Mouse (Mus musculus) left cerebral cortex, postnatal 36 days (tissue): ENCODE data around the gene Rab13. TPM values are rescaled to one million over a fixed set of nuclear protein-coding genes. Genes with fewer than 3 reads are reported as not detected.
"Not testable (repeated sequence)": the region's sequence is repeated elsewhere in the genome, so short reads cannot be mapped to it uniquely, and the experiment has no call there.

Experiments
- DNase-seq, 2 experiments: peaks; one replicate each; pipeline ENCODE4 v3.0.0; 2021 to 2022; ENCODE audit warnings: low spot score in 2 of 2, mixed read lengths in 1 of 2
- intact Hi-C: fragments of 180-260 bp; cut with DNase I; formaldehyde crosslinking; loops from one replicate; pipeline ENCODE4 v1.15.1; 2025
- total RNA-seq, 2 experiments: library from RNA; stranded (reverse); gene quantifications; 2 replicates each; pipeline ENCODE4 v1.2.3; 2021

The Rab13 gene
- total RNA-seq, 2 experiments from 2014 or later = 5.7 to 6.5 TPM

DNA sequence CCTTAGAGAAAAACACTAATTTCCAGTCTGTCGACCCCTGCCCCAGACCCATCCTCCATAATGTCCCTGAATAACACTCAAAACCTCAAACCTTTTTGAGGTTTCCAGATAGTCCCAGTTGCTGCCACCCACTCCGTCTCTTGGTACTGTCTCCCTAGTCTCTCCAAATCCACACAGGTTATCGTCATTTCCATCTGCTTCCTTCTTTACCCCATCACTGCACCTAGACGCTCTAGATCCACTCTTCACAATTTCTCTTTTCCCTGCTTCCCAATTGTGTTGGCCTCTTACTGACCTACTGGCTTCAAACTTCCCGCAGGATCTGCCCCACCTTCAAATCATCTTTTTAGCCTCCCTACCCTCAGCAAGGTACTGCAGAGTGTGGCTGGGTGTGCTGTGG, 7.6 kb downstream of the Rab13 start:
- intact Hi-C loops = loop anchor here (5.0 kb wide), 1 partner anchor 151 kb away; no protein-coding TSS in a partner anchor

DNA sequence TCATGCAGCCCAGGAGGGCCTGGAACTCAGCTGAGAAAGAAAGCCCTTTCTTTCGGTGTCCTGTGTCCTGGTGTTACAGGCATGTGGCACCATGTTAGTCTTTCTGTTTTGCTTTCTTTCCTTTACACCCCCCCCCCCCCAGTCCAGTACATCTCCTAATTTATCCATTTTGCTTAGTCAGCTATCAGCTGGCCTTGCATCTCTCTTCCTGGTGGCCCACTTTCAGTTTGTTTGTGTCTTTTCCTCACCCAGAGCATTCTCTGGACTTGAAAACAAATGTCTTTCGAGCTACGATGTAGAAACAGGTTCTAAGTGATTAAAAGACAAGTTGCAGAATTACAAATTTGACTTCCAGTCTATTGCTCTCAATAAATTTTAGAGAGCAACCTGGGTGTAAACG, 9.0 kb downstream of the Rab13 start:
- intact Hi-C loops = loop anchor here (5.0 kb wide), 1 partner anchor 150 kb away; no protein-coding TSS in a partner anchor

More for the DNA sequence above, 7.6 kb downstream of the Rab13 start:
- DNase-seq = no peak

GRCm38 (mm10) chr3:90222941-90223340, 9.4 kb downstream of the Rab13 start:
- intact Hi-C loops = loop anchor here (5.0 kb wide), 1 partner anchor 149 kb away; no protein-coding TSS in a partner anchor
- no peak for DNase-seq

More for the DNA sequence above, 9.0 kb downstream of the Rab13 start:
- DNase-seq = no peak

GRCm38 (mm10) chr3:90224331-90224730, 10.8 kb downstream of the Rab13 start:
- intact Hi-C loops = loop anchor here (5.0 kb wide), 1 partner anchor 148 kb away; no protein-coding TSS in a partner anchor

GRCm38 (mm10) chr3:90231075-90231474, 17.6 kb downstream of the Rab13 start:
- DNase-seq = no peak
- intact Hi-C loops = no loop called here

More at GRCm38 (mm10) chr3:90224331-90224730, 10.8 kb downstream of the Rab13 start:
- no peak for DNase-seq

DNA sequence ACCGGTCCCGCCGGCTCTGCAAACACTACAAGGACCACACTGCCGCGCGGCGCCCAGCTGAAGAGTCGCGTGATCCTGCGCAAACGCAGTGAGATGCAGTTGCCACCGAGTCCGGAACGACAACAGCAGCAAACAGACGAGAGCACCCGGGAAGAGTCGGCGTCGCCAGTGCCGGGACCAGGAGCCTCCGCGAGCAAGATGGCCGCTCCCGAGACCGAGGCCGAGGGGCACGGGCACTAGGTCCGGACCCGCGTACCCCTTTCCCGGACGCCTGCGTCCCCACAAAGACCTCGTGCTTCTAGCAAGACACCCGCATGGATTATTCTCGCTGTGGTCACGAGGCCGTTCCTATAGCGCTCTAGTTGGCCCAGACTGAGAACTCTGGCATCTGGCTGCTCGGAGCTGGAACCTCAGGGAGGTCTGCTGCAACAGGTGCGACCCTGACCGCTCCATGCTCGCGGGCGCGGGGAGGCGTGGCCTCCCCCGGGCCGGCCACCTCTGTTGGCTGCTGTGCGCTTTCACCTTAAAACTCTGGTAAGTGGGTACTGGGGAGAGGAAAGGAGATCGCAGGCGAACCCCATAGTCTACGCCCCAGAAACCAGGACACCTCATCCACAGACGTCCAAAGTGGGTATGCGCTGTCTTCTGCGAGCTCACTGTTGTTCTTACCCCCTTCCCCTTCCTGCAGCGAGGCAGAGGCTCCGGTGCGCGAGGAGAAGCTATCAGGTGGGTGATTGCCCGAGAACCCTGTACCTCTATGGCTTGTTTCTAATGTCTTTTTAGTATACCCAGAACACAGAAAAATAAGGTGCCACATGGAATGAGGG, 18.2 kb downstream of the Rab13 start, which contains the start of gene Jtb:
Jtb (plus strand) TSS at position 91 of the 827 bp plus-strand sequence.
- peak; percentile 95 for DNase-seq
- intact Hi-C loops = no loop called here

GRCm38 (mm10) chr3:90241251-90241650, 27.8 kb downstream of the Rab13 start:
- DNase-seq = no peak
- intact Hi-C loops = no loop called here

- DNase-seq = no peak
- intact Hi-C loops = no loop called here
Observed at GRCm38 (mm10) chr3:90241669-90242358, 28.3 kb downstream of the Rab13 start.

- intact Hi-C loops = no loop called here
- DNase-seq = no peak
Observed at GRCm38 (mm10) chr3:90242984-90243775, 29.7 kb downstream of the Rab13 start, which contains the start of gene Creb3l4. Gene Creb3l4, minus strand, starts transcription at chr3:90243512.

- intact Hi-C loops = loop anchor here (5.0 kb wide), 1 partner anchor 33 kb away; the partner anchor contains the start of genes Rab13 and Rps27
- no peak for DNase-seq
Observed at GRCm38 (mm10) chr3:90245406-90245805, 31.9 kb downstream of the Rab13 start.

DNA sequence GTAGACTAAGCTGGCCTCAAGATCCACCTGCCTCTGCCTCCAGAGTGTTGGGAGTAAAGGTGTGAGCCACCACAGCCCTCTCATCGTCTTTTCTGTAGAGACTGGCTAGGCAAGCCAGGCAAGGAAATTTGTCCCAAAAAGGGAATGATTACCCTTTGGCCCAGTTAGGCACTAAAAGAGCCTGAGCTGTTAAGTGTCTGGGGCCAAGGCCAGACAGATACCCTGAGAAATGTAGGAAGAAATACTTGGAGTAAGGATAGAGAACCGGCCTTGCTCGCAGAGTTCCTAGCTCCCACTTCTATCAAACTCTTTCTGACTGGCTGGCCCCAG, 34.1 kb downstream of the Rab13 start:
- intact Hi-C loops = loop anchor here (5.0 kb wide), 1 partner anchor 35 kb away; the partner anchor contains the start of genes Rab13 and Rps27
- no peak for DNase-seq

- DNase-seq = peak; percentile 90 to 92
- intact Hi-C loops = loop anchor here (5.0 kb wide), 1 partner anchor 36 kb away; the partner anchor contains the start of genes Rab13 and Rps27
Observed at GRCm38 (mm10) chr3:90247960-90248745, 34.7 kb downstream of the Rab13 start, which contains the start of gene Slc39a1. Gene Slc39a1, plus strand, starts transcription at chr3:90248172.

GRCm38 (mm10) chr3:90248746-90249100, 35.2 kb downstream of the Rab13 start:
- intact Hi-C loops = loop anchor here (5.0 kb wide), 1 partner anchor 36 kb away; the partner anchor contains the start of genes Rab13 and Rps27
- no peak for DNase-seq

- intact Hi-C loops = no loop called here
- no peak for DNase-seq
Observed at GRCm38 (mm10) chr3:90250791-90251190, 37.3 kb downstream of the Rab13 start.

DNA sequence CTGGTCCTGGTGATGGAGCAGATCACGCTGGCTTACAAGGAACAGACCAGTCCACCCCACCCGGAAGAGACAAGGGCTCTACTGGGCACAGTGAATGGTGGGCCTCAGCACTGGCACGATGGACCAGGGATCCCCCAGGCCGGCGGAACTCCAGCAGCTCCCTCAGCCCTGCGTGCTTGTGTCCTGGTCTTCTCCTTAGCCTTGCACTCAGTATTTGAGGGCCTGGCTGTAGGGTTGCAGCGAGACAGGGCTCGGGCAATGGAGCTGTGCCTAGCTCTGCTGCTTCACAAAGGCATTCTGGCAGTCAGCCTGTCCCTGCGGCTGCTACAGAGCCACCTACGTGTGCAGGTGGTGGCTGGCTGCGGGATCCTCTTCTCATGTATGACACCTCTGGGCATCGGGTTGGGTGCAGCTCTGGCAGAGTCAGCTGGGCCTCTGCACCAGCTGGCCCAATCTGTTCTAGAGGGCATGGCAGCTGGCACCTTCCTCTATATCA, 38.3 kb downstream of the Rab13 start:
- DNase-seq = peak in 1 of 2 experiments; percentile 35
- intact Hi-C loops = not testable (repeated sequence)

- DNase-seq, intact Hi-C loops: not testable (repeated sequence)
Observed at GRCm38 (mm10) chr3:90252659-90253058, 39.2 kb downstream of the Rab13 start.

DNA sequence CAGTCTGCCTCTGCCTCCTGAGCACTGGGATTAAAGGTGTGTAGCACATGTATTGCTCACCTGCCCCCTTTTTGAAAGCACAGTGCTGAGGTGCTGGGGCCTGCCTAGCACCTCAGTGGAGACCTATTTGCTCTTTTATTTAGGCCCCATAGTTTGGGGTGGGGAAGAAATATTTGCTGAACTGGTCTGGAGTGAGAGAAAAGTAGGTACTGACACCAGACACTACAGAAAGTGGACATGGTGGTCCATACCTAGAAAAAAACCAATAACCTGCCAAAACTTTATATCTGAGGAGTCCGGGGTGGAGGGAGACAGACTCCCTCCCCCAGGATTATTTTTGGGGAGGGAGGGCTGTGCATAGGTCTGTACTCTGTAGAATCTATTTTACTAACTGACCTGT, 39.7 kb downstream of the Rab13 start:
- intact Hi-C loops, DNase-seq: not testable (repeated sequence)

DNA sequence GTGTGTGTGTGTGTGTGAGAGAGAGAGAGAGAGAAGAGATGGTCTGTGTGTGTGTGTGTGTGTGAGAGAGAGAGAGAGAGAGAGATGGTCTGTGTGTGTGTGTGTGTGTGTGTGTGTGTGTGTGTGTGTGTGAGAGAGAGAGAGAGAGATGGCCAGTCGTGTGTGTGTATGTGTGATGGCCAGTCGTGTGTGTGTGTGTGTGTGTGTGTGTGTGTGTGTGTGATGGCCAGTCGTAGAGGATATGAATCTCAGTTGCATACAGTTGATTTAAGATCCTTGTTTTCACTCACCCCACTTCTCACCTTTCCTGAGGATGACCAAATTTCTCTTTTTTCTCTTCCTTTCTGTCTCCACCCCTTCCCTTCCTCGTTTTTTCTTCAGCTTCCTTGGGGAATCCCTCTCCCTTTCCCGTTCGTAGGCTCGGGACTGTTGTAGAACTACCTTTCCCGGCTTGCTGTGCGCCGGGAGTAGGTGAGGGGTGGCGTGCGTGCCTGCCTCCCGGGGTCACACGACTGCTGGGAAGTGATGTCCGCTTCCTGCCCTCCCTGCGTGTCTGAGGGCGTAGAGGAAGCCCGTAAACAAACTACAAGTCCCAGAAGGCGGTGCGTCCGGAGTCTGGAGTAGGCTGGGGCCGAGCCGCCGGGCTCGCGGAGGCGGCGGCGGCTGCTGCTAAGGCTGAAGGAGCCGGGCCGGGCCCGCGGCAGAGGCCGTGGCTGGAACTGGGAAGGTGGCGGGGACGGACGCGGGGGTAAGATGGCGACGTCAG, 40.3 kb downstream of the Rab13 start, which contains the start of gene Crtc2:
Crtc2 (plus strand) TSS at position 511 of the 766 bp plus-strand sequence.
- DNase-seq = peak; percentile 97
- intact Hi-C loops = no loop called here
